Mouse (Mus musculus) olfactory bulb, adult 2 months (tissue): Measurements from ENCODE around the gene Foxp1.

Experiments
- CTCF ChIP-seq: fragments of 200-500 bp; IDR thresholded peaks from 2 replicates; pipeline ENCODE4 v1.5.1; 2012; ENCODE audit warnings: low read depth, mild to moderate bottlenecking, low read length, moderate library complexity; ENCODE audit not compliant: insufficient read depth
- POLR2A ChIP-seq: fragments of 200-500 bp; IDR thresholded peaks from 2 replicates; pipeline ENCODE4 v1.6.1; 2012; ENCODE audit warnings: mild to moderate bottlenecking, low read depth, low read length, moderate library complexity; ENCODE audit not compliant: insufficient read depth

DNA sequence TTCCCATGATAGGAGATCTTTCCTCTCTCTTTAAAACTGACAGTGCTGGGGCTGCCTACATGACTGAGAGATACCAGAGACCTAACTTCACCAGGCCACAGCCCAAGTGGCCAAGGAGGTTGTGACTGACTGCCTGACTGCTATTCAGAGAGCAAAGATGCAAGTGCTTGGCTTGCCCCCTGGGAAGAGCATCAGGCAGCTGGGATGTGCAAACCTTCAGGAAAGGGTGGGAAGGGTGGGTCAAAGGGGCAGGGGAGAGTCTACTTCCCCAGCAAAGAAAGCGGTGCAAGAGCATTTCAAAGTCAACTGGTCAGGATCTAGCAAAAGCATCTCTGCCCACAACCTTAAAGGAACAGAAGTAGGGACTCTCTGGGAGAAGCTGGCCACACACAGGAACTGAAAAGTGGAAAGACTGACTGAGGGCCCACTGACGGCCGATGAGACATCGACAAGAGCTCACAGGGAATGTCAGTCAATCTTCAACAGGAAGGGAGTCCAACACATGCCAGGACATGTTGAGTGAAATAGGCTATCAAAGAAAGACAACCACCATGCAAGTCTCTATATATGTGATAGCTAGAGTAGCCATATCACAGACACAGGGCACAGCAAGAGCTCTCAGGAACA is 138.6 kb downstream of the Foxp1 start:
- TF ChIP-seq CTCF (no peak), POLR2A (no peak)
